Mouse (Mus musculus) spleen, adult 18-20 months (tissue): ENCODE data around the gene Ak1.

Source experiments
- DNase-seq, 2 experiments: peaks; one replicate each; pipeline ENCODE4 v3.0.0; 2022; ENCODE audit warnings: mixed read lengths in 2 of 2

Ak1 gene

DNA sequence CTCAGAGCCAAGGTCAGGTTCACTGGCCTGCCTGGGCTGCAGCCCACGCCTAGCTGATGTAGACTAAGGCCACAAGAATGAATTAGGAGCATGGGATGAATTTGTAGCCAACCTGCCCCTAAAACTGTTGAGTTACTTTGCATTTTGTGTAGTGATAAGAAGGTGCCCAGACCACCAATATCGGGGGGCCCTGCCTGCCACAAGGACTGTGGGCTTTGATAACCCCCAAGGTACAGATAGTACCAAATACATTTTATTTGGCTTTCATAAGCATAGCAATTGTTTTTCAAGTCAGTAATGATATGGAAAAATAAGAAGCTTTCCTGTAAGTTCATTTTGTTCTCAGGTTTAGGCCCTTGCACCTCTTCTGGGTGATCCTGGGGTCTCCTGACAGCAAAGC, 37.3 kb downstream of the Ak1 start:
- DNase-seq = no peak

DNA sequence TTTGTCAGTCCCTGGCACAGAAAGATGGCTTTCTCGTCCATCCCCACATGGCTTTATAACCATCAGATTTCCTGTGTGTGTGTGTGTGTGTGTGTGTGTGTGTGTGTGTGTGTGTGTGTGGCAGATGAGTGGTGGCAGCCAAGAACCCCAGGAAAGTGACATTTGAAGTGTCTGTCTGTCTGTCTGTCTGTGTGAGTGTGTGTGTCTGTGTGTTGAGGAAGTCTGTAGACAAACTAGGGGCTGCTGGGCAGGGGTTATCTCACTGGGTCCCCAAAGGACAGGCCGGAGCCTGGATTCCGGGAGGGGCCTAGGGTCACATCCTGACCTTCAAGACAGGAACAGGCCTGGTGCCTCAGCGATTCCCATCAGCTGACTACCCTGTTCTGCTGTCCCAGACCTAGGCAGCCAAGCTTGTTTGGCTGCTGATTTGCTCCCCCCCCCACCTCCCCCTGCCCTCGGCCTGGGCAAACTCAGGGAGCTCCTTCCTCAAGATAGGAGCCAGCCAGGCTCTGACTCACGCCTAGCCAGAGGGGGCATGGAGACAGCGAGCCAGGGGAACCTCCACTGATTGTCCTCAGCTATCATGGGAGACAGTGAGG, 40.0 kb downstream of the Ak1 start:
- no peak for DNase-seq

DNA sequence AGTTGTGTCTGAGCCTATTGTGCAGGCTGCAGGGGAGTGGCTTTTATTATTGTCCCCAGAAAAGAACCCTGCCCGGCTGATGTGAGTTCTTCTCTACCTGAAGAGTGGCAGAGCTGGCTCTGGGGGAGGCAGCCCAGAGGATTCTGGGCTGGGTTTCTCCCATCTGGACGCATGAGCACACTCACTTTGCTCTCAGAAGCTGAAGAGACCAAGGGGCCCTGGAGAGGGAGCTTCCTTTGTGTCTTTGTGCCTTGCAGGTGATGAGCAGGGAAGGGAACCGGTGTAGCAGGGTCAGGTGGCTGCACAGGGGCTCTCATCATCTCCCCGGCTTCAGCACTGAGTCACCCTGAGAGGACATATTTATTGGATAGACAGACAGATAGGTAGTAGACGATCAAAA, 40.7 kb downstream of the Ak1 start:
- no peak for DNase-seq

DNA sequence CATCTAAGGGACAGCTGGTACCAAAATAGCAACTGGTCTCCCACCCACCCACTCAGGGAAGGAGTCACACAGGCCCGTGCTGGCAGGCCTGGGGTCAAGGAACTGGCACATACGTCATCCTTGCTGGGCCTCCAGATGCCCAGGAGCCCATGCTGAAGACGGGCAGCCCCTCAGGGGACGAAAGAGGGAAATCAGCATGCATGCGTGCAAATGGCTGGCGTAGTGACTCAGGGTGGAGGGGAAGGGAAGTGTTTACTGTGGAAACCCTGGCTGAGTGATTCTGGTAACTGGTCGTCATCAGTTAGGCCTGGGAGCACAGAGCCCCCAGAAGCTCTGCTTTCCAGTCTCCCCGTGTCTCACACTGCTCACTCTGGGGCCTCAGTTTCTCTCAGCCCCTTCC, 43.8 kb downstream of the Ak1 start:
- DNase-seq = no peak

DNA sequence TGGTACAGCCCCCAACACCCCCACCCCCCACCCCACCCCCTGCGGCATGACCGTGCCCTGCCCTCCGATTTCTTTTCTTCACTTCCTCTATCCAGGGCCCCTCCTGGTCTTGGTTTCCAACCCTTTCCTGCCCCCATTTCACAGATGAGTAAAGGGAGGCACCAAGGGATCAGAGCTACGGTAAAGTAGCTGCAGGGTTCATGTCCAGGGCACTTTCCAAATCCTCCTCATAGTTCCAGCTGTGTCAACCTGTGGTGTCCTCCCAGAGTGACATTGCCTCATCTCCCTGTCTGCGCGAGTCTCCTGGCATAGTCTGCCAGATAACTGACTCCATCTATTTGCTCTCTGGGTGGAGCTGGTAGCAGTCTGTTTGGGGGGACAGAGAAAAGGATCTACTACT, 44.3 kb downstream of the Ak1 start:
- no peak for DNase-seq

DNA sequence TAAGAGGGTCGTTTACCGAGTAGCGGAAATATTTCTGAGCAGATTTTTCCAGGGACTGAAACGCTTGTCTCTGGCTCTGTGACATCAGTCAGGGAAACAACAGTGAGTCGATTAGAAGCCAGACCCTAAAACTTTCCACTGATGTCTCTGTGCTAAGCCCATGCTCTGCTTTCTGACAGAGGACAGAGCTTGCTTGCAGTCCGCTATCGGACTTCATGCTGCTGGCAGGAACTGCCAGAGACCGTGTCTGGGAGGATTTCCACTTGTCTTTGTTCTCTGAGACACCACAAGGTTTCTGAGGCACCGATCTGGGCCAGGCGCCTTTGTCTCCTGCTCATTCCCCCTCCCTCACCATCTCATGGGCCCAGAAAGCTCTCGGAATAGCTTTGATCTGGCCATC, 46.2 kb downstream of the Ak1 start:
- no peak for DNase-seq

DNA sequence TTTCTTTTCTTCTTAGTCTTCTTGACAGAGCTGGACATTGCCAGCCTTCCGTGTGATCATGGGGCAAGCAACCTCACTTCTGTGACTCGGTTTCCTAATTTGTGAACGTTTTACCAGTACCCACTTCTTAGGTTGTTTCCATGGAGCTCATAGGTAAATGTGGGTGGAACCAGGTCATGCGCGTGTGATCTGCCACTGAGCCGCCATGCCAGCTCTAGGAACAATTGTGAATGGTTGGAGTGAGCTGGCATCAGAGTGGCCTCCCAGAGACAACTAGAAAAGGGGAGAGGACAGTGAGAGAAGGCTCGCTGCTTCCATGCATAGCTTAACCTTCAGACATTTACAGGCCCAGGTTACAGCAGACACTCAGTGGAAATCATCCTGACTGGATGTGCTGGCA, 46.6 kb downstream of the Ak1 start:
- DNase-seq = no peak

DNA sequence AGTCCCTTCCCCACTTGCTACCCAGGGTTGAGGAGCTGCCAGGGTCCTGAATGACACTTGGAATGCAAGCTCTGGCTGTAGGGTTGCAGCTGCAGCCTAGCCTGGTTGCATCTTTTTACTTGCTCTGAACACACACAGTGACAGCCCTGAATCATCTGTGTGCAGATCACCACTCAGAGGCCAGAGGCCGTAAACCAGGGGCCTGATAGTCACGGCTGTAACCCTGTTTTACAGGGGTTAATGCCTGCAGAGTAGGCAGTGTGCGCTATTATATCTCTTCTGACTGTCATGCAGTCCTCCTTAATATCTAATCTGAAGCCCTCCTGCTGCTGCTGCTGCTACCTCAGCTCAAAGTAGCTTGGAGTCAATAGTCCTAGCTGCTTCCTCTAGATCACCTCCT, 48.3 kb downstream of the Ak1 start:
- DNase-seq = no peak

DNA sequence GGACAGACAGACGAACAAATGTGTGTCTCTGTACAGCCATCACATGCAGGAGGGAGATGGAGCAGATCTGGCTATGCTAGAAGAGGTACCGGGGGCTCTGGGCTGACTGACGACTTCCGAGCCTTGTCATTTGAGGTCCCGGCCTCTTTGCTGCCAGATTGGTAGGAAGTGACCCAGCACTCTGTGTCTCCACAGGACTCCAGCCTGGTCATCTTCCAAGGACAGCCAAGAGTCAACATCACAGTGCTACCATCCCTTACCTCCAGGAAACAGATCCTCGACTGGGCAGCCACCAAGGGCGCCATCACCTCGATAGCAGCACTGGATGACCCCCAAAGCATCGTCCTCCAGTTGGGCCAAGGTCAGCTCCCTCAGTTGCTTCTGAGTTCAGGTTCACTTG, 49.6 kb downstream of the Ak1 start:
- DNase-seq = no peak

DNA sequence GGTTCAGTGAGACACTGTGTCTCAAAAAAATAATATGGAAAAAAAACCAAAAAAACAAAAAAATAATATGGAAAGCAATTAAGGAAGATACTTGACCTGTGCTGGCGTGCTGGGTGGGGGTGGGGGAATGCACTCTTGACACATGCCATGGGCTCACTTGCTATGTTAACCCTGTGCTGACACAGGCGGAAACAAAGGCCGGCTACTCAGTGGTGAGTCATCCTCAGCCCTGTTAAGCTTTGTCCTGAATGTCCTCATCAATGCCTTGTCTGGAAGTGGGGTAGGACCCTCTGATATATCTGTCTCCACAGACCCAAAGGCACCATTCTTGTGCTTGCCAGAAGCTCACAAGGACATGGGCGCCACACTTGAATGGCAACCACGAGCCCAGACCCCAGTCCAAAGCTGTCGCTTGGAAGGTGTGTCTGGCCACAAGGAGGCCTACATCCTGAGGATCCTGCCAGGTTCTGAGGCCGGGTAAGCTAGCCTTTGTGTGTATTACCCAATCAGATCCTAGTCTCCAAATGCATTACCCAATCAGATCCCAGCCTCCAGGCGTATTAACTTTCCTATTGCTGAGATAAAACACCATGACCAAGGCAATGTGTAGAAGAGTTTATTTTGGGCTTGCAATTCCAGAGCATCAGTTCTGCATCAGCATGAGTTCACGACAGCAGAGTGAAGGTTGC, 50.5 kb downstream of the Ak1 start:
- no peak for DNase-seq

DNA sequence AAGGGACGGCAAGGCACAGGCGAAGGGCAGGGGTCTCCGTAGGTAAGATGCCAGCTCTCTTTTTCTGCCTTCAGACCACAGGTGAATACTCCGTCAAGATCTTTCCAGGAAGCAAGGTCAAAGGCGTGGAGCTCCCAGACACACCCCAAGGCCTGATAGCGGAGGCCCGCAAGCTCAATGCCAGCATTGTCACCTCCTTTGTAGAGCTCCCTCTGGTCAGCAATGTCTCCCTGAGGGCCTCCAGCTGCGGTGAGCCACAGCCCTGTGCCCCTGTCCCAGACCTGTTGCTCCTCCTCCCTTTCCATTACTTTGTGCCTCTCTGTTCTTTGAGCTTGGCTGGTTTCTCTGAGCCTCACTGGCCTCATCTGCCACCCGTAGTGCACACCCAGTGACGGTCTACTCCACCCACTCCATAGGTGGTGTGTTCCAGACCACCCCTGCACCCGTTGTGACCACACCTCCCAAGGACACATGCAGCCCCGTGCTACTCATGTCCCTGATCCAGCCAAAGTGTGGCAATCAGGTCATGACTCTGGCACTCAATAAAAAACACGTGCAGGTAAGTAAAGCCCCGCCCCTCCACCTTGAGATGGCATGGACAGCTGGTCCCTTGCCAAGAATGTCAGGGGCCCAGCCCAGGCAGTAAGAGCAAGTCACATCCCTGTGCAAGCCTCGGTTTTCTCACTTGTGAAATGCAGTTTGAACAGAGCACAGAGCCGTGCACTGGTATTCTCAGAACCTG, 51.8 kb downstream of the Ak1 start:
- no peak for DNase-seq

DNA sequence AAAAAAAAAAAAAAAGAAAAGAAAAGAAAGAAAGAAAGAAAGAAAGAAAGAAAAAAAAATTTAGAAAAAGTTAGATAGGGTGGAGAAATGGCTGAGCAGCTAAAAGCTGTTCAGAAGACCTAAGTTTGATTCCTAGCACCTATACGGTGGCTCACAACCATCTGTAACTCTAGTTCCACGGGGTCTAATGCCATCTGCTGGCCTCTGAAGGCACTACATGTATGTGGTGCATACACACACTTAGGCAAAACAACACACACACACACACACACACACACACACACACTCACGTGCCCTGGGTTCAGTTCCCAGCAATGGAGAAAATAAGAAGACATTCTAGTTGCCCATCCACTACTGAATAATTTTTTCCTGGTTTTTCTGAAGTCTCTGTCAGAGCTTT, 55.3 kb downstream of the Ak1 start:
- no peak for DNase-seq

DNA sequence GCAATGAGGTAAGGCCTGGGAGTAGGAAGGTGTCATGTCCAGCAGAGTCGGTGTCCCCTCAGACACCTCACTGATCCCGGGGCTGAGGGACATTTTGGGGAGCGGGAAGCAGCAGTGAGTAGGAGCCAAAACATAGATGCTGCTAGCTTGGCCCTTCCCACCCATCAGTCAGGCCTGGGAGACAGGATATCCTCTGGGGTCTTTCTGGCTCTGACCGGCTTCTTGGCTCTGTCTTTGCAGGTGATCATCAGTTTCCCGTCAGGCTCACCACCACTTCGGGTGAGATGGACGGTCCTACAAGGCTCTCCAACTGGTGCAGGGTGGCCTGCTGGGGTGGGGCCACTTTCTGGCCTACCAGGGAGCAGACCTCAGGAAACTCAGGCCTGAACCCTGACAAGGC, 56.1 kb downstream of the Ak1 start:
- no peak for DNase-seq

DNA sequence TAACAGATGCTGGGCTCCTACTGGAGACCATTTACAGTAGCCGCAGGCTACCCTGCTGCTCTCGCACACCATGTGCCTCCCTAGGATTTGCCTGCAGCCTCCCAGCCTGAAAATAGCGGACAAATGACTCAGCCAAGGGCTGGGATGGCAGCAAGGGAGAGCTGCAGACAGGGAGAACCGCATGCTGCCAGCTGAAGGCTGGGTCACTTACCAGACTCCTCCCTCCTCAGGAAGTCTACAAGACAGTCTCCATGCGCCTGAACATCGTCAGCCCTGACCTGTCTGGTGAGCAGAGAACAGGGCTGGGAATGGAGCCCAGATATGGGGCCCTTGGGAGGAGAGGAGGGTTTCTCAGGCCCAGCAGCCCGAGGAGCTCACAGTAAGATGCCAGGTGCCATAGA, 58.5 kb downstream of the Ak1 start:
- DNase-seq = no peak

DNA sequence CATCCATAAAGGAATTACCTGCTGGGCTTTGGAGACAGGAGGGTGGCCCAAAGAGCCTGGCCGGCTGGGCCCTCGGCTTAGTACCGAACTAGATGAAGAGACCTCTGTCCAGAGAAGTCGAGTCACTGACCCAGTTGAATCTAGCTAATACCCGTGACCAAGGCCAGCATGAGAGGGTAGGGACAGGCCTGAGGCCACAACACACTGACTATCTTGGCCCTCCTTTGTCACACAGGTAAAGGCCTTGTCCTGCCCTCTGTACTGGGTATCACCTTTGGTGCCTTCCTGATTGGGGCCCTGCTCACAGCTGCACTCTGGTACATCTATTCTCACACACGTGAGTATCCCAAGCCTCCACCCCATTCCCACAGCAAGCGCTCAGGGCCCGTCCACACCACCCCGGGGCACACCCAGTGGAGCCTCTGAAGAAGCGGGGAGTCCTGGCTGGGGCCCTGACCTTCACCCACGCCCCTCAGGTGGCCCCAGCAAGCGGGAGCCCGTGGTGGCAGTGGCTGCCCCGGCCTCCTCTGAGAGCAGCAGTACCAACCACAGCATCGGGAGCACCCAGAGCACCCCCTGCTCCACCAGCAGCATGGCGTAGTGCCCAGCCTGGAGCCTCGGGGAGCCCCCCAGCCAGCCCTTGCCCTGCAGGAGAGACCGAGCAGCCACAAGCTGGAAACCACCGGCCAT, 59.5 kb downstream of the Ak1 start:
- no peak for DNase-seq

DNA sequence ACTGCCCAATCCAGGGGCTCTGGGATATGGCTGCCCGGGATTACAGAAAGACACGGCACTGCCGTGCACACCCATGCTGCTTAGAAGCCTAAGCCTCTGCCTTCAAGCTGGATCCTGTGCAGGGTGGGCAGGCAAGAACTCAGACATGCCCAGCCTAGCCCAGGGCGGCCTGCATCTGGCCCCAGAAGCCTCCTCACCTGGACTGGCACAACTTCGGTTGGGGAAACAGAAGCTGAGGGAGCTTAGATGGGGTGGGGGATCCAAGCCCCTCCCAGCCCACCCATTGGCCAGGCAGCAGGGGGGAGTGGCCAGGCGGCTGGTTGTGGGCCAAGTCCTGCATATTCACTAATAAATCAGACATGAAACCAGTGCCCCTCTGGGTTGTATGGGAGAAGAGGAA, 60.2 kb downstream of the Ak1 start:
- DNase-seq = no peak

DNA sequence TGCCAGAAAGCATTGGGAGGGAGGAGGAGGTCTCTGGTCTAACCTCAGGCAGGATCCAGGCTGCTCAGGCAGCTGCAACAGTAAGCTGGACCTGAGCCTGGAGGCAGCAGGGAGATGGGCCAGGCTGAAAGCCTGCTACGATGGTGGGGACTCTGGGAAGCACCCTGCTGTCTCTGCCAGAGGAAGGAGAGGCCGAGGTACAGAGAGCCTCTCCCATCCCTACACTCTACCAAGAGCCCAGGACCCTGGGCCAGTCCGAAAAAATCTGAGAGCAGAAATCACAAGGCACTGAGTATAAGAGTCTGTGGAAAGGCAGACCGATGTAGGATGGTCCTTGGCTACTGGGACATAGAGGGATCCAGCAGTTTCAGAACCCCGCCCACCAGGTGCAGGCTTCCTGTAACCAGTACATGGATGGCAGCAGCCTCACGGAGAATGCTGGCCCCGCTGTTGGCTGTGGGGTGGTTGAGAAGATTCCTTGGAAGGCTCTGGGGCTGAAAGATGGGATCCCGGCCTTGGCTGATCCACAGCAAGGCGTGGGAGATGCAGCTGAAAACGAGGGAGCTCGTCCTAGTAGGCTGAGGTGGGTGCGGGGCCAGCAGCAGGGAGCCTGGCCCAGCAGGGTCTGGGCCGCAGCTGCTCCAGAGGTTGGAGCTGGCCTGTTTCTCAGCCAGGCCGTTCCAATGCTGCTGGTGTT, 61.3 kb downstream of the Ak1 start:
- DNase-seq = no peak

DNA sequence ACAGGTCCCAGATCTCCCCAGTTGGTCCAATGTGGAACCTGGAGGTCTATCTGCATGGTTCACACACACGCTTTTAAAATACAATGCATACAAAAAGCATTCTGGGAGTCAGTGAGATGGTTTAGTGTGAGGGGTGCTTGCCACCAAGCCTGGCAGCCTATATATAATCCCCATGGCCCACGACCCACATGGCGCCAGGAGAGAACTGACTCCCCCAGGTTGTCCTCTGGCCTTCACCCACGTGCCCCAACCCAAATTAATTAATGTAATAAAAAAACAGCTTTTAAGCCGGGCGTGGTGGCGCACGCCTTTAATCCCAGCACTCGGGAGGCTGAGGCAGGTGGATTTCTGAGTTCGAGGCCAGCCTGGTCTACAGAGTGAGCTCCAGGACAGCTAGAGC, 62.1 kb downstream of the Ak1 start:
- DNase-seq = no peak
